Mouse (Mus musculus): ENCODE measurements around the gene Myh14. TPM values are rescaled to one million over a fixed set of nuclear protein-coding genes. Genes with fewer than 3 reads are reported as not detected.

Gene Myh14
- polyA plus RNA-seq, 1 experiment from 2014 or later = 4.3 TPM

DNA sequence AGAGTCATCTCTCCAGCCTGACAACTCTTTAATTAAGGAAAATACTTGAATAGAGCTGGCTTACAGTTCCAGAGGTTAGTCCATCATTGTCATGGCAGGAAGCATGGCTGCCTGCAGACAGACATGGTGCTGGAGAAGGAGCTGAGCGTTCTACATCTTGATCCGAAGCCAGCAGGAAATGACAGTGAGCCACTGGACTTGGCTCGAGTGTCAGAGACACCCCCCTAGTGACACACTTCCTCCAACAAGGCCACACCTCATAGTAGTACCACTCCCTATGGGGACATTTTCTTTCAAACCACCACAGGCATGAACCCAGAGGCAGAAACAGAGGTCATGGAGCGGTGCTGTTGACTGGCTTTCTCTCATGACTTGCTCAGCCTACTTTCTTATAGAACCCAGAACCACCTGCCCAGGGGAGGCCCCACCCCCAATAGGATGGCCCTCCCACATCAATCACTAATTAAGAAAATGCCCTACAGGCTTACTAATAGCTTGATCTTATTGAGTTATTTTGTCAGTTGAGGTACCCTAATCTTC is 86.3 kb downstream of the Myh14 start:
- Histone ChIP-seq H3K36me3 (replicated peaks) (no peaks in the 10 kb centered on the region), H3K4me3 (no peak overlapping the region), H3K4me1 (peaks cover 29% of the 10 kb centered on the region), H3K27me3 (replicated peaks; ENCODE audit: low read depth, poor library complexity, severe bottlenecking) (peaks cover 56% of the 10 kb centered on the region), H3K27ac (replicated peaks) (no peak overlapping the region), H3K9me3 (no peaks in the 10 kb centered on the region)
- 83% methylated on average over 4 of the region's 4 CpGs for WGBS
- no peak for DNase-seq (ENCODE audit: low spot score)

GRCm38 (mm10) chr7:44583146-44583545 is 87.5 kb downstream of the Myh14 start:
- peaks cover 44% of the 10 kb centered on the region for H3K27me3 ChIP-seq (replicated peaks; ENCODE audit: low read depth, poor library complexity, severe bottlenecking)
- no peaks in the 10 kb centered on the region for H3K36me3 ChIP-seq (replicated peaks)
- H3K4me1 ChIP-seq = peaks cover 17% of the 10 kb centered on the region
- DNase-seq (ENCODE audit: low spot score) = no peak
- WGBS = 89% methylated on average over 1 of the region's 1 CpGs
- H3K27ac ChIP-seq (replicated peaks) = no peak overlapping the region
- no peaks in the 10 kb centered on the region for H3K9me3 ChIP-seq
- H3K4me3 ChIP-seq = no peak overlapping the region

- 78% methylated on average over 5 of the region's 5 CpGs for WGBS
- H3K27ac ChIP-seq (replicated peaks) = no peak overlapping the region
Observed at GRCm38 (mm10) chr7:44582709-44583108, 87.9 kb downstream of the Myh14 start.

GRCm38 (mm10) chr7:44581637-44582036 is 89.0 kb downstream of the Myh14 start:
- peaks cover 29% of the 10 kb centered on the region for H3K27me3 ChIP-seq (replicated peaks; ENCODE audit: low read depth, poor library complexity, severe bottlenecking)
- no peaks in the 10 kb centered on the region for H3K36me3 ChIP-seq (replicated peaks)
- no peak overlapping the region for H3K27ac ChIP-seq (replicated peaks)
- H3K4me3 ChIP-seq = no peak overlapping the region
- no peak for DNase-seq (ENCODE audit: low spot score)
- 81% methylated on average over 6 of the region's 6 CpGs for WGBS
- H3K9me3 ChIP-seq = no peaks in the 10 kb centered on the region
- peaks cover 3% of the 10 kb centered on the region; the same call in 1 of the 2 replicates for H3K4me1 ChIP-seq

More at GRCm38 (mm10) chr7:44582709-44583108, 87.9 kb downstream of the Myh14 start:
- H3K4me3 ChIP-seq = no peak overlapping the region
- H3K9me3 ChIP-seq = no peaks in the 10 kb centered on the region
- DNase-seq (ENCODE audit: low spot score) = no peak
- peaks cover 40% of the 10 kb centered on the region for H3K27me3 ChIP-seq (replicated peaks; ENCODE audit: low read depth, poor library complexity, severe bottlenecking)
- H3K36me3 ChIP-seq (replicated peaks) = no peaks in the 10 kb centered on the region
- peaks cover 13% of the 10 kb centered on the region for H3K4me1 ChIP-seq

- 50% methylated on average over 5 of the region's 5 CpGs for WGBS
- Histone ChIP-seq H3K36me3 (replicated peaks) (no peaks in the 10 kb centered on the region), H3K4me3 (no peak overlapping the region), H3K4me1 (peaks cover 11% of the 10 kb centered on the region), H3K9me3 (no peaks in the 10 kb centered on the region), H3K27ac (replicated peaks) (no peak overlapping the region), H3K27me3 (replicated peaks; ENCODE audit: low read depth, poor library complexity, severe bottlenecking) (0 out of 2 replicates have a peak, but pooled peaks cover under 1% of the 10 kb centered on the region)
- DNase-seq (ENCODE audit: low spot score) = no peak
Observed at GRCm38 (mm10) chr7:44576333-44576844, 94.3 kb downstream of the Myh14 start.

DNA sequence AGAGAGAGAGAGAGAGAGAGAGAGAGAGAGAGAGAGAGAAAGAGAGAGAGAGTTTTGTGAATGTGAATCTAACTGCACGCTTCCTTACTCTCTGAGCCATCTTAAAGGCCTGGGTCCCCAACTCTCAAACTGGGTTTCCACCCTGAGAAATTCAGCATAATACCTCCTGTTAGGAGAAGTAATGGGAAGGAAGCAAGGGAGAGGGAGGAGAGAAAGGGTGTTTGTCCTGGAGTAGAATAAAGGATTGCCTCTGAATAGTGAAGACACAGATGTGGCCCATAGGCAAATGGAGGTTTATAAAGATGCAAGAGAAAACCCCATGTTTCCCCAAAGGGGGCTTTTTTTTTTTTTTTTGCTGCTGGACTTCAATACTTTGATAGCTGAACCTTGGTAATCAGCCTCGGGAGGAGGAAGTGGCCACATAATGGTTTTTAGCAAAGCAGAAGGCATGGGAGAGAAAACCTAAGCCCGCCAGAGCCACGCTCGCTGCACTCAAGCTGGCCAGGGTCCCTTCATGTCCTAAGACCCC is 97.6 kb downstream of the Myh14 start:
- no peak overlapping the region for H3K4me3 ChIP-seq

DNA sequence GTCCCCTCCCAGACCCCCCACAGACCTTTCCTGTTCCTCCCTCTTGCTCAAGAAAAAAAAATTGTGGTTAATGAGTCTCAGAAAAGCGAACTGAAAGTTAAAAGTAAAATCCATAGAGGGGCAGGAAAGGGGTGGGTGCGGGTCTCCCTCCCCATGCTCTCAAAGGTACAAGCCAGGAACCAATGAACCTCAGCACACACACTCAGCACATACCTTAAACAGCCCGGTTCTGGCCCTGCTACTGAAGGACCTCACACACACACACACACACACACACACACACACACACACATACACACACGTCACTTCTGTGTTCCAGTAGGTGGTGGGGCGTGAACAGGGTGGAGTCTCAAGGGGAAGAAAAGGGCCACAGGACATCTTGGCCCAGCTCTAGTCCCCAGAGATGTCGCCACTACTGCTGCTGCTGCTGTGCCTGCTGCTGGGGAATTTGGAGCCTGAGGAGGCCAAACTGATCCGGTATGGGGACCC is 98.4 kb downstream of the Myh14 start, which contains the start of gene Napsa:
Napsa (plus strand) TSS at position 168 of the 489 bp plus-strand sequence.
- H3K27me3 ChIP-seq (replicated peaks; ENCODE audit: low read depth, poor library complexity, severe bottlenecking) = no peaks in the 10 kb centered on the region
- peaks cover 14% of the 10 kb centered on the region for H3K4me1 ChIP-seq
- H3K4me3 ChIP-seq = no peak within 1 kb of the TSS
- no peak for DNase-seq (ENCODE audit: low spot score)
- WGBS = 36% methylated on average over 7 of the region's 7 CpGs
- no peak within 1 kb of the TSS for H3K27ac ChIP-seq (replicated peaks)
- H3K9me3 ChIP-seq = no peaks in the 10 kb centered on the region
- H3K36me3 ChIP-seq (replicated peaks) = no peaks in the 10 kb centered on the region

More for the DNA sequence above, 97.6 kb downstream of the Myh14 start:
- H3K27me3 ChIP-seq (replicated peaks; ENCODE audit: low read depth, poor library complexity, severe bottlenecking) = no peaks in the 10 kb centered on the region
- H3K4me1 ChIP-seq = peaks cover 14% of the 10 kb centered on the region
- H3K9me3 ChIP-seq = no peaks in the 10 kb centered on the region
- WGBS = 73% methylated on average over 5 of the region's 5 CpGs
- H3K27ac ChIP-seq (replicated peaks) = no peak overlapping the region
- no peak for DNase-seq (ENCODE audit: low spot score)
- no peaks in the 10 kb centered on the region for H3K36me3 ChIP-seq (replicated peaks)

GRCm38 (mm10) chr7:44571811-44572210 is 98.8 kb downstream of the Myh14 start:
- Histone ChIP-seq H3K27ac (replicated peaks) (no peak overlapping the region), H3K4me1 (peaks cover 14% of the 10 kb centered on the region), H3K27me3 (replicated peaks; ENCODE audit: low read depth, poor library complexity, severe bottlenecking) (no peaks in the 10 kb centered on the region), H3K4me3 (no peak overlapping the region), H3K36me3 (replicated peaks) (no peaks in the 10 kb centered on the region), H3K9me3 (no peaks in the 10 kb centered on the region)
- WGBS = 27% methylated on average over 4 of the region's 4 CpGs
- no peak for DNase-seq (ENCODE audit: low spot score)

- H3K4me1 ChIP-seq = peaks cover 14% of the 10 kb centered on the region
- H3K27ac ChIP-seq (replicated peaks) = no peak overlapping the region
- H3K4me3 ChIP-seq = no peak overlapping the region
- no peaks in the 10 kb centered on the region for H3K9me3 ChIP-seq
- no peak for DNase-seq (ENCODE audit: low spot score)
- H3K36me3 ChIP-seq (replicated peaks) = no peaks in the 10 kb centered on the region
- H3K27me3 ChIP-seq (replicated peaks; ENCODE audit: low read depth, poor library complexity, severe bottlenecking) = no peaks in the 10 kb centered on the region
- 83% methylated on average over 6 of the region's 6 CpGs for whole genome bisulfite sequencing
Observed at GRCm38 (mm10) chr7:44570989-44571388, 99.7 kb downstream of the Myh14 start.

DNA sequence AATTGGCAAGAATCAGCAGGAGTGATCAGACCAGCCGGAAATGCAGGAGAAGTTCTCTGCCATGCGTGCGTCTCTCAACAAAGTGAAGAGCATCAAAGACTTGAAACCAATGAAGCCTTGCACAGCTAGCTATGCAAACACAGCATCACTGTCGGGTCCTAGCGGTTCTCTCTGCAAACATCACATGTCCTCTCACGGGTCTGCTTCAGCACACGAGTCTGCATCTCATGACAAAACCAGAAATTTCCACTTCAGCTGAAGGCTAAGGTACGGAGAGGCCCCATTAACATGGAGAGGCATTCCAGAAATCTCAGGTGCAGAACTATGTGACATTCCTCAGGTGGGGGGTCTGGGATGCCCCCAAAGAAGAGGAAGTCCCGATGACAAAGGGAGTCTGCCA is 101.8 kb downstream of the Myh14 start:
- Histone ChIP-seq H3K36me3 (replicated peaks) (no peaks in the 10 kb centered on the region), H3K4me1 (peaks cover 14% of the 10 kb centered on the region), H3K27ac (replicated peaks) (no peak overlapping the region), H3K27me3 (replicated peaks; ENCODE audit: low read depth, poor library complexity, severe bottlenecking) (no peaks in the 10 kb centered on the region), H3K9me3 (no peaks in the 10 kb centered on the region), H3K4me3 (no peak overlapping the region)
- DNase-seq (ENCODE audit: low spot score) = no peak
- 72% methylated on average over 9 of the region's 9 CpGs for WGBS

DNA sequence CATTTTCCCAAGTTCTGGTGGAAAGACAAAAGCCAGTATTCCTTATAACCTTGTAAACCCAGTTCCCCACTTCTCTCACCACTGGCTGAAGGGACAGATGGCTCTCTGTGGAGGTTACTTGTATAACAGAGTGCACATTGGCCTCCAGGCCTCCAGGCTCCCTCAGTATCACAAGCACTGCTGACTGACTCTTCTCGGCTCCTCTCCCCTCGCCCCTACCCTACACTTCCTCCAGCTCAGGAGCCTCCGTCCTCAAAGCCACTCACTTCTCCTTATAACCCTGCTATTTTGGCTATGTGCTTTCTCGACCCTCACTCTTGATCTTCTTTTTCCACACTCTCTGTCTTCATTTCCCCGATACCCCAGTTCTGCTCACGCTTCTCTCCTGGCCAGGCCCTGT is 105.2 kb downstream of the Myh14 start:
- H3K4me3 ChIP-seq = no peak overlapping the region
- H3K9me3 ChIP-seq = no peaks in the 10 kb centered on the region
- 79% methylated on average over 6 of the region's 6 CpGs for WGBS
- DNase-seq (ENCODE audit: low spot score) = no peak
- H3K27ac ChIP-seq (replicated peaks) = no peak overlapping the region
- H3K27me3 ChIP-seq (replicated peaks; ENCODE audit: low read depth, poor library complexity, severe bottlenecking) = no peaks in the 10 kb centered on the region
- no peaks in the 10 kb centered on the region for H3K36me3 ChIP-seq (replicated peaks)
- no peaks in the 10 kb centered on the region for H3K4me1 ChIP-seq

- 88% methylated on average over 10 of the region's 10 CpGs for WGBS
- Histone ChIP-seq H3K27me3 (replicated peaks; ENCODE audit: low read depth, poor library complexity, severe bottlenecking) (no peaks in the 10 kb centered on the region), H3K27ac (replicated peaks) (no peak overlapping the region)
Observed at GRCm38 (mm10) chr7:44564486-44564885, 106.2 kb downstream of the Myh14 start.

GRCm38 (mm10) chr7:44563284-44563683 is 107.4 kb downstream of the Myh14 start:
- WGBS = 52% methylated on average over 8 of the region's 8 CpGs
- no peak for DNase-seq (ENCODE audit: low spot score)
- H3K4me1 ChIP-seq = no peaks in the 10 kb centered on the region
- no peak overlapping the region for H3K27ac ChIP-seq (replicated peaks)
- H3K4me3 ChIP-seq = no peak overlapping the region
- H3K9me3 ChIP-seq = no peaks in the 10 kb centered on the region
- no peaks in the 10 kb centered on the region for H3K27me3 ChIP-seq (replicated peaks; ENCODE audit: low read depth, poor library complexity, severe bottlenecking)
- no peaks in the 10 kb centered on the region for H3K36me3 ChIP-seq (replicated peaks)

More at GRCm38 (mm10) chr7:44564486-44564885, 106.2 kb downstream of the Myh14 start:
- H3K9me3 ChIP-seq = no peaks in the 10 kb centered on the region
- no peaks in the 10 kb centered on the region for H3K36me3 ChIP-seq (replicated peaks)
- no peak for DNase-seq (ENCODE audit: low spot score)
- H3K4me3 ChIP-seq = no peak overlapping the region
- H3K4me1 ChIP-seq = no peaks in the 10 kb centered on the region

Data from embryonic facial prominence, embryonic 10.5 days (tissue).